Mouse (Mus musculus) frontal cortex, postnatal 14 days (tissue): ENCODE data around the gene B230217C12Rik.

Experiments
- DNase-seq, 2 experiments: peaks; one replicate each; pipeline ENCODE4 v3.0.0; 2022; ENCODE audit warnings: low spot score in 2 of 2

The B230217C12Rik gene

GRCm38 (mm10) chr11:97840539-97840954 lies at the start of gene B230217C12Rik:
B230217C12Rik (plus strand) TSS chr11:97840780.
- DNase-seq, result no peak

DNA sequence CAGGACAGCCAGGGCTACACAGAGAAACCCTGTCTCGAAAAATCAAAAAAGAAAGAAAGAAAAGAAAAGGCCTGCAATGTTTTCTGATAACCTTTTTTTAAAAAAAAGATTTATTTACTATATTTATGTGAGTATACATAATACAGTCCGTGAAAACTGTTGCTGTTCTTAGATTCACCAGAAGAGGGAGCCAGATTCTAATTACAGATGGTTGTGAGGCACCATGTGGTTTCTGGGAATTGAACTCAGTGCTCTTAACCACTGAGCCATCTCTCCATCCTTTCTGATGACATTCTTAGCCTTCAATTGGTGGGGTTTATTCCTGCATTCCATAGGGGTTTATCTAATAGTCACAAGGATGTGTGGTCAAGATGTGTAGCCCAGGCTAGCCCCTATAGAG lies 47.4 kb upstream of the B230217C12Rik start:
- no peak for DNase-seq

DNA sequence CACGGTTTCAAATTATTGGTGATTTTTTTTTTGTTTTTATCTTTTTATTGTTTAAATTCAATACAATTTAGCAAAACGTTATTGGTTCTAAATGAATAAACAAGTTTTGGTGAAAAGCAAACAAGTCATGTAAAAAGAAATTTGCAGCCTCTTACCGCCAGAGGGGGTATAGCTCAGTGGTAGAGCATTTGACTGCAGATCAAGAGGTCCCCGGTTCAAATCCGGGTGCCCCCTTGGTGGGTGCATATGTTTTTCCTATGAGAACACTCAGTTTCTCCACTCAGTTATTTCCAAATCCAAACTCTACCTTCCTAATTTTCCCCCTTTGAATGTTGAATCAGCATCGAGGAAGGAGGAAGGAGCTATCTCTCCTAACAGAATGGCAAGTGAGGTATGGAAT lies 43.7 kb upstream of the B230217C12Rik start:
- DNase-seq, result peak in 1 of 2 experiments; percentile 77

GRCm38 (mm10) chr11:97797369-97798082 lies 43.1 kb upstream of the B230217C12Rik start:
- no peak for DNase-seq

GRCm38 (mm10) chr11:97798083-97798435 lies 42.5 kb upstream of the B230217C12Rik start:
- DNase-seq, result no peak

GRCm38 (mm10) chr11:97798782-97799145 lies 41.8 kb upstream of the B230217C12Rik start, which contains the start of gene Lasp1:
Lasp1 (plus strand) TSS chr11:97799000.
- DNase-seq, result peak; percentile 86 to 93

- peak; percentile 71 to 80 for DNase-seq
Observed at GRCm38 (mm10) chr11:97799146-97799993, 41.2 kb upstream of the B230217C12Rik start.

GRCm38 (mm10) chr11:97799994-97800690 lies 40.4 kb upstream of the B230217C12Rik start:
- no peak for DNase-seq

DNA sequence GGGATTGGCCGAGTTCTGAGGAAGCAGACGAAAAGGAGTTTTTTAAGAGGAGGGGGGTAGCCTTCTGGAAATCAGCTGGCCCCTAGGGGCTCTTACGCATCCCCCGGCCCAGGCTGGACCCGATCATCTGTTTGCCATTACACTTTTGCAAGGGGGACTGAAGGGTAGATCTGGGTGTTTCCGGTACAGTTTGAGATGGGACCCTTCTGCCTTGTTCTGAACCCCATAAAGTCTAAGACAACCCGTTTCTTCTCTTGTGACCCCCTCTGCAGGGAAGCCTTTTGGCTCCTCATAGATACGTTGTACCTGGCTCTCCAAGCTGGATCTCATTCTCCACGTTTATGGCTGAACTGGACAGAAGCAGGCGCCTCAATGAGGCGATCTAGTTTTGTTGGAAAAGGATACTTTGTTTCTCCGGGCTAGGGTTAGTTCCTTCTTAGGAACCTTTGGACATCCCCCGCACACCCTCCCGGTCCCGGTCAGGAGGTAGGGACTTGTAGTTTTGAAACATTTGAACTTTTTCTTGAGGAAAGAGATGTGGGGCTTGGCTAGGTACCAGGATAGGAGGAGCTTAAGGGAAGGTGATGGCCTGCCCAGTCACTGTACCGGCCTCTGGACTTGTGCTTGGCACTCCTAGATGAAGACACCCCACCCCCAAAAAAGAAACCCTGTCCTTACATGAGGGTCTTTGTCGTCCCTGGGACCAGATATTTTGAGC lies 39.7 kb upstream of the B230217C12Rik start:
- DNase-seq, result no peak

- DNase-seq, result no peak
Observed at GRCm38 (mm10) chr11:97801409-97802193, 39.0 kb upstream of the B230217C12Rik start.

DNA sequence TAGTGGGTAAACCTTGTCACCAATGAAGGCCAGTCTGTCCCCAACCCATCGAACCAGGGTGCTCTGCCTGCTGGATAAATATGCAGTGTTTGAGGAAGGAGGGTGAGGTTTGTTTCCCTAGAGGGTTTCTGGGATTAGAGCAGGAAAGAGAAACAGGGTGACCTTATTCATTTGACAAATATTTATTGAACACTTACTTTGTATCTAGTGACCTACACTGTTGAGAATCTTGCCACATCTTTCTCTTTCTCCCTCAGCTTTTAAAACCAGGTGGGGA lies 38.4 kb upstream of the B230217C12Rik start:
- no peak for DNase-seq

DNA sequence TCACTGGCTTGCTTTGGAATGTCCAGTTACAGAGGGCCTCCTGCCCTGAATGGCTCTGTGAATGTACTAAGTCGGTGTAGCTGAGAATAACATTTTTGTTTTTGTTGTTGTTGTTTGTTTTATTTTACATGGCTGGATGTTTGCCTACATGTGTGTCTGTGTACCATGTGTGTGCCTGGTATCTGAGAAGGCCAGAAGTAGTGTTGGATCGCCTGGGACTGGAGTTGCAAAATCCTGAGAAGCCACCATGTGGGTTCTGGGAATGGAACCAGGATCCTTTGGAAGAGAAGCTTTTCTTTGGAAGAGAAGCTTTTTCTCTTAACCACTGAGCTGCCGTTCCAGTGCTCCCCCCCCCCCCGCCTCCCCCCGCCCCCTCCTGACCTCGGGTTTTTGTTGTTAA lies 38.1 kb upstream of the B230217C12Rik start:
- no peak for DNase-seq

GRCm38 (mm10) chr11:97803847-97804246 lies 36.7 kb upstream of the B230217C12Rik start:
- no peak for DNase-seq

DNA sequence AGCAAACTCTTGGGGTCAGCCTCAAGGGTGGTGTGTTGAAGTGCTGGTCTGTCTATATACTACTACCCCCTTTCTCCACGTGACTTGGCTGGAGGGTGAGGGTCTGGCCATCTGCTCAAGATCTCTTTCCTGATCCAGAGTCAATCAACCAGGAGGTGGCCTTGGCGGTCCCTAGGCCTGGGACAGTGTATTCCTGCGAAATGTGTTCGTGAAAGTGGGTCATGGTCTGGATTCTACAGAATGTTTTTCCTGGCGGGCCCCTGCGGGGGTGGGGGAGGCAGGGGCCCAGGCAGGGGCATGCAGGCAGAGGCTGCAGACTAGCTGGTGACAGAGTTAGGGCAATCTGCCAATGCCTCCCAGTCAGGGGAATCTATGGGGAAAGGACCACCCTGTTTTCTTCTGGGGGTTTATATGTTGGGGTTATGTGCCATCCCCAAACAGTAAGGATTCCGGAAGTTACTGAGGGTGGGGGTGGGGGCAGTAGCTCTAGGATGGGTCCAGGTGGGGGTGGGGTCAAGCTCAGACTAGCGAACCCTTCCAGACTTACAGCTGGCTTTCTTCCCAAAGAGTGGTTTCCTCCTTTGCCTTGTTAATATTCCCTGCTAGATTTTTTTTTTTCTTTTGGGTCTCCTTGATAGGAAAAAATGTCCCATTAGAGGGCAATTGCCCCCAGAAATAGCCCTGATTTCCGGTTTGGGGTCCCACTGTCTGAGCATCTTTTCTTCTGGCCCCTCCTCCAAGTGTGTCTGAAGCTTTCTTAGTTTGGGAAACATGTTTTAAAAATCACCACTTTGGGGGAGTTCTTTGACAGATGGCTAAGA lies 35.5 kb upstream of the B230217C12Rik start:
- no peak for DNase-seq

- no peak for DNase-seq
Observed at GRCm38 (mm10) chr11:97805662-97806612, 34.6 kb upstream of the B230217C12Rik start.

DNA sequence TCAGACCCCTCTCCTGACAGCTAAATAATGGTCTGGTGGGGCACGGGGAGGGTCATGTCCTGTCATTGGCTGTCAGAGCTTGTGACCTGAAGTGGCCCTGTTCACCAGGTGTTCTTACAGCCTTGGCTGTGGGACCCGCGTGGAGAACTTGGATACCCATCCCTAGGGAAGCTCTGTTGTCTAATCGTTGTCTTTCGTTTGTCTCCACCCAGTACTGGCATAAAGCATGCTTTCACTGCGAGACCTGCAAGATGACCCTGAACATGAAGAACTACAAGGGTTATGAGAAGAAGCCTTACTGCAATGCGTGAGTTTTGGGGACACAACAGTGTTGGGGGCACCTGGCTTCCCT lies 34.0 kb upstream of the B230217C12Rik start:
- no peak for DNase-seq

DNA sequence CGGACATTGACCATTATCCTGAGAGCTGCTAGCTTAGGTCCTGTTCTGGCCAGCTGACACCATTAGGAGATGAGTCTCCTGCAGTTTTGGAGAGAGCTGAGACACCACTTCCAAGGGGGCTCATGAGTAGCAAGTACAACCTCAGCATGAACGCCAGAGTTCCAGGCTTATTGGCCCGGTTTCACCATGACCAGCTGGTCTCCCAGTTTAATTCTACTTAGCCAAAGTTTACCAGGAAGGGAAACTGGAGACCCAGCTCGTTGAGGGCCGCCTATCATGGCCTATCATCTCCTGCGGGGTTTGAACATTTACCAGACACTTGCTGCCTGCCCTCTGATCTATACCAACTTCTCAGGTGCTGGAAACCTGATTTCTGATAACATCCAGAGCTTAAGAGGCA lies 33.0 kb upstream of the B230217C12Rik start:
- no peak for DNase-seq

GRCm38 (mm10) chr11:97808093-97808492 lies 32.5 kb upstream of the B230217C12Rik start:
- DNase-seq, result no peak

DNA sequence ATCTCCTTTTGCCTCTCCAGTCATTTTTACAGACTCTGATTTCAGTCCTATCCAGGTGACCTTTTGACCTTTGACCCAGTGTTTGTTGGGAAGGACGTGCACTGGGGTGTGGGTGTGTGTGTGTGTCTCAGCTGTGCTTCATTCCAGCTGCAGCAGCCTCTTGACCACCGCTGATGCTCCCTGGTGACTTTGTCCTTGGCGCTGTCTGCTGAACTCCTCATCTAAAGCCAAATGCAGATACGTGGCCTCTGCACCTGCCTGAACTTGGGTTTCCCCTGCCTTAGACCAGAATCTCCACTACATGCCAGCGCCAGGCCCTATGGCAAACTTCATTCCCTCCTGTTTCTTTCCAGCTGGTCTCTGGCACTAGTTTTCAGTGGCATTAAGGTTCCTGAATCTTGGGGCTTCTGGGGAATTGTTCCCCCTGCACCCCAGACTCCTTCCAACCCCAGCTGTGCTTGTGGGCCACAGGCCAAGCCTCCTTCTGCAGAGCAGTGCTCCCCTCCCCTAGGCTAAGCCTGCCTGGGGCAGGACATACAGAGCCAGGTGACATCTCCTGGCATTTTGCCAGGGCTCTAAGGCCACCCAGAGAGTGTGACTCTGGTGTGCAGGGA lies 31.9 kb upstream of the B230217C12Rik start:
- no peak for DNase-seq
